Mouse (Mus musculus) G1E (cell line): Measurements from ENCODE around the gene Ciapin1.

Experiments
- CTCF ChIP-seq: IDR thresholded peaks from 2 replicates; pipeline ENCODE4 v1.5.1; 2012; ENCODE audit warnings: low read depth, low read length, inconsistent platforms, mixed read lengths
- GATA1 ChIP-seq: IDR thresholded peaks from 2 replicates; pipeline ENCODE4 v1.6.1; 2012; ENCODE audit warnings: borderline replicate concordance, low read length, inconsistent platforms, mixed read lengths

- TF ChIP-seq CTCF: no peak
- TF ChIP-seq GATA1: no peak
These were observed 57.5 kb downstream of the Ciapin1 start for GRCm38 (mm10) chr8:94780491-94781154.
